Mouse (Mus musculus): ENCODE measurements around the gene Zpld1. TPM values are rescaled to one million over a fixed set of nuclear protein-coding genes. Genes with fewer than 3 reads are reported as not detected.

The Zpld1 gene
- not detected in 2 replicates for polyA plus RNA-seq (2012; rRNA removed)

DNA sequence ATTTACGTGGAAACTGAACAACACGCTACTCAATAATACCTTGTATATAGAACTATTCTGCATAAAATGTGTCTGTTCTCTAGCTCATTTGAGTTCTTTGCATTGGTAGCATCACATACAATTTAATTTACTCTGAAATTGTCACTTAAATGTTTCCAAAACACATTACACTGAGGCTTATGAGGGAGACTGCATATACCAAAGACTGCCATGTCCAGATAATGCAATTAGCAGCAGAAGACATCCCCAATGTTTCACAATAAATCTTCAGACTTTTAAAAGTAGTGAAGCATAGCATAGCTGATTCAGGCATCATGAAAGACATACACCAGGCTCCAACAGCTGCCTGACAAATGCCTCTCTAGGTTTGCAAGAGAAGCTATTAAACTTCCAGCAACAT is at the start of gene Zpld1:
Gene Zpld1, minus strand, starts transcription at position 101 of the 400 bp plus-strand sequence.
- Histone ChIP-seq H3K36me3 (ENCODE audit: control insufficient read depth, insufficient read depth, low read length) (no peaks in the 10 kb centered on the region), H3K27ac (ENCODE audit: insufficient read depth, low read length) (no peak within 1 kb of the TSS), H3K4me1 (ENCODE audit: control insufficient read depth, insufficient read depth, insufficient read length) (no peaks in the 10 kb centered on the region), H3K4me3 (ENCODE audit: extremely low read depth, insufficient read depth, insufficient read length) (no peak within 1 kb of the TSS), H3K27me3 (ENCODE audit: control insufficient read depth, insufficient read depth, low read length) (no peaks in the 10 kb centered on the region)
- WGBS: 97% methylated on average over 2 of the region's 2 CpGs
- DNase-seq (ENCODE audit: low read depth in 1 of 2, low spot score in 2 of 2): no peak
- no peak for TF ChIP-seq POLR2A (IDR thresholded peaks at IDR 0.05; ENCODE audit: low read depth, low read length)
- no peak for TF ChIP-seq CTCF (IDR thresholded peaks at IDR 0.05; ENCODE audit: extremely low read depth, insufficient read depth, insufficient read length, insufficient replicate concordance)

DNA sequence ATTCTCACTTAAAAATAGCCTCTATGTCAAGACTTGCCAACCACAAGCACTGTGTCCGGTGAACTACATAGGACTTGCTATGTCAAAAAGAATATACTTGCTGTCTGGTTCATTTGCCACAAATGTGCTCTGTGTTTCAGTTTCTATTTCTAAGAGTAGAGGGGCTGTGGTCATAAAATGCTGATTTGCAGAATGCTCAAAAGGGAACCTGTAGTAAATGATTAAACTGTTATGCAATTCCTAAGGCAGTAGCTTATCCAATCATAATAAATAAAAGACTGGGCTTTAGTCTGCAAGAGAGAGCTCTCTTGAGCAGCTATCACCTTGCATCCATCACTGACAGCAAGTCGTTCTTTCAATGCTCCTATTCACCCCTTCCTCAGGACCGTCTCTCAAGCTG is 47.9 kb upstream of the Zpld1 start:
- Histone ChIP-seq H3K27ac (ENCODE audit: insufficient read depth, low read length) (no peak overlapping the region), H3K4me3 (ENCODE audit: extremely low read depth, insufficient read depth, insufficient read length) (no peak overlapping the region), H3K4me1 (ENCODE audit: control insufficient read depth, insufficient read depth, insufficient read length) (no peaks in the 10 kb centered on the region), H3K36me3 (ENCODE audit: control insufficient read depth, insufficient read depth, low read length) (no peaks in the 10 kb centered on the region), H3K27me3 (ENCODE audit: control insufficient read depth, insufficient read depth, low read length) (no peaks in the 10 kb centered on the region)
- no peak for DNase-seq (ENCODE audit: low read depth in 1 of 2, low spot score in 2 of 2)
- TF ChIP-seq CTCF (IDR thresholded peaks at IDR 0.05; ENCODE audit: extremely low read depth, insufficient read depth, insufficient read length, insufficient replicate concordance): no peak
- no peak for TF ChIP-seq POLR2A (IDR thresholded peaks at IDR 0.05; ENCODE audit: low read depth, low read length)
- WGBS: 79% methylated on average over 3 of the region's 3 CpGs

DNA sequence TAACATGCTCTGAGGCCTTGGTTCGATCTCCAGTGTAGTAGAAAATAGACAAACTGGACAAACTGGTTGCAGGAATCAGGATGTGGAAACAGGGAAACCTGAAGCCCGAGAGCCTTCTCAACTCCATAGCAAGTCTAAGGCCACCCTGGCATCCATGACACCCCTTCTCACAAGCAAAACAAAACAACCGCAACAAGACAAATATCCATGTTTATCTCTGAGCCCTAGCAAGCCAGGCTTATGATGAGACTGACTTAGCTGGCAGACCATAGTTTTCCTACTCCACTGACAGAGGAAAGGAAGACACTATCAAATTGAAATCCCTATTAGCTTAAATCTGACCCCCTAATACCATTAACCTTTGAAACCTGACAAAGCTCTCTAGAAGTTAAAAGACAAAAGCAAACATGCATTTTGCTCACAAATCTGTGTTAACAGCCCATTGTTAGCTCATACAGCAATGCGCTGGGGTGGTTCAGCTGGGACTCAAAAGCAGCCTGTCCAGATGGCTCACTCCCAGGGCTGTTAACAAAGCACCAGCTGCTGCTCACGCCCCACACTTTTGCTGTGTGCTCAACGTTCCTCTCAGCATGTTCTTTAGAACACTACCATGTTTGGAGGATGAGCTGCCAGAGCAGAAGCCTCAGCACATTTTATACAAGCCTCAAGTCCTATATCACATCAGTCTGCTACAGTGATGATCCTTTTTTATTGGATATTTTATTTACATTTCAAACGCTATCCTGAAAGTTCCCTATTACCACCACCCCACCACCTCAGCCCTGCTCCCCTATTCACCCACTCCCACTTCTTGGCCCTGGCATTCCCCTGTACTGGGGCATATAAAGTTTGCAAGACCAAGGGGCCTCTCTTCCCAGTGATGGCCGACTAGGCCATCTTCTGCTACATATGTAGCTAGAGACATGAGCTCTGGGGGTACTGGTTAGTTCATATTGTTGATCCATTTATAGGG is 24.0 kb upstream of the Zpld1 start:
- no peak for DNase-seq (ENCODE audit: low read depth in 1 of 2, low spot score in 2 of 2)
- Histone ChIP-seq H3K4me3 (ENCODE audit: extremely low read depth, insufficient read depth, insufficient read length) (no peak overlapping the region), H3K27ac (ENCODE audit: insufficient read depth, low read length) (no peak overlapping the region), H3K27me3 (ENCODE audit: control insufficient read depth, insufficient read depth, low read length) (no peaks in the 10 kb centered on the region), H3K36me3 (ENCODE audit: control insufficient read depth, insufficient read depth, low read length) (no peaks in the 10 kb centered on the region), H3K4me1 (ENCODE audit: control insufficient read depth, insufficient read depth, insufficient read length) (no peaks in the 10 kb centered on the region)
- WGBS: 71% methylated on average over 8 of the region's 8 CpGs
- TF ChIP-seq POLR2A (IDR thresholded peaks at IDR 0.05; ENCODE audit: low read depth, low read length): no peak
- TF ChIP-seq CTCF (IDR thresholded peaks at IDR 0.05; ENCODE audit: extremely low read depth, insufficient read depth, insufficient read length, insufficient replicate concordance): no peak

DNA sequence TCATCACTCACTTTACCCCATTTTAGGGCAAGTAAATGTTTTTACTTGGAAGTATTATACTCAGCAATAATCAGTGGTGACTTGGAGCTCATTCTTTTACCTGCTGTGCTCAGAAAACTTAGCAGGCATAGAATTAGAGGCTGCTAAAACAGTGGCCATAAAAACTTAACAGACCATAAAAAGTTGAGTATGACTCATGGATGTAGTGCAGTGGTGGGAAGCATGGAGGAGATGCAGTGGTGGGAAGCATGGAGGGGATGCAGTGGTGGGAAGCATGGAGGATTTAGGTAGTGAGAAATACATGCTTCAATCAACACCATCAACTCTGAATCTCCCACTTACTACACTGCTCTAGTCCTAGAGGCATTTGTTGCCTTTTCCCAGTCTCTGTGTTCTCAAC is 19.2 kb upstream of the Zpld1 start:
- H3K4me1 ChIP-seq (ENCODE audit: control insufficient read depth, insufficient read depth, insufficient read length): no peaks in the 10 kb centered on the region
- no peak for TF ChIP-seq POLR2A (IDR thresholded peaks at IDR 0.05; ENCODE audit: low read depth, low read length)
- TF ChIP-seq CTCF (IDR thresholded peaks at IDR 0.05; ENCODE audit: extremely low read depth, insufficient read depth, insufficient read length, insufficient replicate concordance): no peak
- no peak for DNase-seq (ENCODE audit: low read depth in 1 of 2, low spot score in 2 of 2)

DNA sequence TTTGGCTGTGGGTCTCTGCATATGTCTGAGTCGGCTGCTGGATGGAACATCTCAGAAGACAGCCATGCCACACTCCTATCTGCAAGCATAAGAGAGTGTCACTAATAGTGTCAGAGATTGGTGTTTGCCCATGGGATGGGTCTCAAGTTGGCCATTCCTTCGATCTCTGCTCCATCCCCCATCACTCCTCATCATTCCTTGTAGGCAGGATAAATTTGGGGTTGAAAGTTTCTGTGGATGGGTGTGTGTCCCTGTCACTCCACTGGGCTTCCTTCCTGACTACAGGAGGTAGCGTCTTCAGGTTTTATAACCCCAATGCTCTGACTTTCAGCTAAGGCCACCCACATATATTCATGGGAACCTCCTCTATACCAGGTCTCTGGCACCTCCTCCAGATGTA is 14.3 kb upstream of the Zpld1 start:
- Histone ChIP-seq H3K27me3 (ENCODE audit: control insufficient read depth, insufficient read depth, low read length) (no peaks in the 10 kb centered on the region), H3K4me1 (ENCODE audit: control insufficient read depth, insufficient read depth, insufficient read length) (no peaks in the 10 kb centered on the region), H3K27ac (ENCODE audit: insufficient read depth, low read length) (no peak overlapping the region), H3K36me3 (ENCODE audit: control insufficient read depth, insufficient read depth, low read length) (no peaks in the 10 kb centered on the region), H3K4me3 (ENCODE audit: extremely low read depth, insufficient read depth, insufficient read length) (no peak overlapping the region)
- TF ChIP-seq CTCF (IDR thresholded peaks at IDR 0.05; ENCODE audit: extremely low read depth, insufficient read depth, insufficient read length, insufficient replicate concordance) (no peak), POLR2A (IDR thresholded peaks at IDR 0.05; ENCODE audit: low read depth, low read length) (no peak)
- 76% methylated on average over 3 of the region's 3 CpGs for WGBS
- no peak for DNase-seq (ENCODE audit: low read depth in 1 of 2, low spot score in 2 of 2)

More for the DNA sequence above, 19.2 kb upstream of the Zpld1 start:
- Histone ChIP-seq H3K4me3 (ENCODE audit: extremely low read depth, insufficient read depth, insufficient read length) (no peak overlapping the region), H3K36me3 (ENCODE audit: control insufficient read depth, insufficient read depth, low read length) (no peaks in the 10 kb centered on the region), H3K27me3 (ENCODE audit: control insufficient read depth, insufficient read depth, low read length) (no peaks in the 10 kb centered on the region), H3K27ac (ENCODE audit: insufficient read depth, low read length) (no peak overlapping the region)

DNA sequence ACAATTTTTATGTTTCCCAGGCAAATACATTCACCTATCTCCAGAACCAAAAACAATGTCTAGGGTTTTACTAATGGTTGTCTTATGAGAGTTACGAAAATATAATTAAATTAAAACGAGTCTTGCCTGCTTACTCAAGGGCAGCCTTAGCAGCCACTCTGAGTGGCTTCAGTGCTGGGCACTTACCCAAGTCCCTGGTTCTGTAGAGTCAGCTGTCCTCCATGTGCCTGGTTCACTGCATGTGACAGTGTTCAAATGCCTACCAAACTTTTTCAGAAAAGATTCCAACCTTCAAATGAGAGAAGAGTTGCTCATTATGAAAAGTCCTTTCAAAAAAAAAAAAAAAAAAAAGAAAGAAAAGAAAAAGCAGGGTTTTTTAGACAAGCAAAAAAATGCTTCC is 15.1 kb downstream of the Zpld1 start:
- 80% methylated on average over 2 of the region's 2 CpGs for WGBS

DNA sequence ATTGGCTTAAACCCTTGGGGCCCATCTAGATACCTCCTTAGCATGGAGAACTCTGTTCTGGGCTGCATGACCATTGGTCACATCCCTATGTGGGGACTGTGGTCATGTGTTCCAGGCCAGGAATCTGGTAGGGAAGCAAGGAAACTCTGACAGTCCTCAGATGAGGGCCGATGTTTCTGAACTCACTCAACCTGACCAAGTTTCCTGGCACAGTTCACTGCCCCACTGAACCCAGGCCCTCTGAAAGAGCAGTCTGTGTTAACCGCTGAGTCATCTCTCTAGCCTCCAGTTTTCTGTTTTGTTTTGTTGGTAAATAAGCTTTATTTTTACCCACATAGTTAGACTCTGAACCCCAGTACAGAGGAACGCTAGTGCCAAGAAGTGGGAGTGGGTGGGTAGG is 20.3 kb downstream of the Zpld1 start:
- DNase-seq (ENCODE audit: low read depth in 1 of 2, low spot score in 2 of 2): no peak
- TF ChIP-seq POLR2A (IDR thresholded peaks at IDR 0.05; ENCODE audit: low read depth, low read length) (no peak), CTCF (IDR thresholded peaks at IDR 0.05; ENCODE audit: extremely low read depth, insufficient read depth, insufficient read length, insufficient replicate concordance) (no peak)
- 91% methylated on average over 3 of the region's 3 CpGs for WGBS
- no peaks in the 10 kb centered on the region for H3K36me3 ChIP-seq (ENCODE audit: control insufficient read depth, insufficient read depth, low read length)
- H3K27me3 ChIP-seq (ENCODE audit: control insufficient read depth, insufficient read depth, low read length): no peaks in the 10 kb centered on the region
- no peaks in the 10 kb centered on the region for H3K4me1 ChIP-seq (ENCODE audit: control insufficient read depth, insufficient read depth, insufficient read length)
- H3K4me3 ChIP-seq (ENCODE audit: extremely low read depth, insufficient read depth, insufficient read length): no peak overlapping the region
- H3K27ac ChIP-seq (ENCODE audit: insufficient read depth, low read length): no peak overlapping the region

More for the DNA sequence above, 15.1 kb downstream of the Zpld1 start:
- TF ChIP-seq POLR2A (IDR thresholded peaks at IDR 0.05; ENCODE audit: low read depth, low read length): no peak
- no peak for TF ChIP-seq CTCF (IDR thresholded peaks at IDR 0.05; ENCODE audit: extremely low read depth, insufficient read depth, insufficient read length, insufficient replicate concordance)
- Histone ChIP-seq H3K27ac (ENCODE audit: insufficient read depth, low read length) (no peak overlapping the region), H3K4me3 (ENCODE audit: extremely low read depth, insufficient read depth, insufficient read length) (no peak overlapping the region), H3K27me3 (ENCODE audit: control insufficient read depth, insufficient read depth, low read length) (no peaks in the 10 kb centered on the region), H3K36me3 (ENCODE audit: control insufficient read depth, insufficient read depth, low read length) (no peaks in the 10 kb centered on the region), H3K4me1 (ENCODE audit: control insufficient read depth, insufficient read depth, insufficient read length) (no peaks in the 10 kb centered on the region)
- no peak for DNase-seq (ENCODE audit: low read depth in 1 of 2, low spot score in 2 of 2)
